Mouse (Mus musculus): ENCODE data around the gene Lhcgr. TPM values are rescaled to one million over a fixed set of nuclear protein-coding genes. Genes with fewer than 3 reads are reported as not detected.

The Lhcgr gene
- total and polyA plus RNA-seq, 3 experiments = not detected

GRCm38 (mm10) chr17:88803441-88803840, 11.7 kb upstream of the Lhcgr start:
- Histone ChIP-seq H3K4me1 (ENCODE audit: control insufficient read depth in 1 of 2, insufficient read depth in 2 of 2, low read length in 2 of 2) (no peaks in the 10 kb centered on the region), H3K79me2 (ENCODE audit: control insufficient read depth, insufficient read depth, low read length, poor library complexity) (no peaks in the 10 kb centered on the region), H3K36me3 (ENCODE audit: control insufficient read depth in 1 of 2, insufficient read depth in 2 of 2, low read length in 2 of 2) (no peaks in the 10 kb centered on the region), H3K9ac (ENCODE audit: control insufficient read depth, low read depth, low read length, poor library complexity, severe bottlenecking) (no peak overlapping the region), H3K27me3 (ENCODE audit: control insufficient read depth in 1 of 2, insufficient read depth in 2 of 2, low read length in 2 of 2) (no peaks in the 10 kb centered on the region), H3K4me3 (ENCODE audit: control insufficient read depth in 1 of 2, insufficient read depth in 1 of 2, low read depth in 2 of 2, low read length in 2 of 2) (no peak overlapping the region), H3K9me3 (replicated peaks; ENCODE audit: insufficient read depth, low read length) (no peaks in the 10 kb centered on the region), H3K27ac (ENCODE audit: control insufficient read depth, low read depth, low read length) (no peak overlapping the region)
- TF ChIP-seq SIN3A (IDR thresholded peaks at IDR 0.05; ENCODE audit: low read length) (no peak), SMC3 (IDR thresholded peaks at IDR 0.05; ENCODE audit: low read depth, low read length) (no peak), NELFE (IDR thresholded peaks at IDR 0.05; ENCODE audit: low read depth, low read length) (no peak), MAZ (IDR thresholded peaks at IDR 0.05; ENCODE audit: low read depth, low read length) (no peak), MXI1 (IDR thresholded peaks at IDR 0.05; ENCODE audit: low read depth, low read length) (no peak), KAT2A (conservative IDR thresholded peaks at IDR 0.05; ENCODE audit: low read depth, low read length) (no peak), NRF1 (IDR thresholded peaks at IDR 0.05; ENCODE audit: insufficient read depth, low read depth, low read length, poor library complexity, severe bottlenecking) (no peak), MYC (IDR thresholded peaks at IDR 0.05; ENCODE audit: low read depth, low read length) (no peak), TBP (IDR thresholded peaks at IDR 0.05; ENCODE audit: low read depth, low read length) (no peak), CHD1 (IDR thresholded peaks at IDR 0.05; ENCODE audit: low read depth, low read length) (no peak), EP300 (IDR thresholded peaks at IDR 0.05; ENCODE audit: low read depth in 1 of 2, low read length in 2 of 2) (no peak), POLR2AphosphoS5 (IDR thresholded peaks at IDR 0.05; ENCODE audit: borderline replicate concordance, low read depth, low read length) (no peak), BHLHE40 (IDR thresholded peaks at IDR 0.05; ENCODE audit: borderline replicate concordance, low read depth, low read length) (no peak), POLR2A (IDR thresholded peaks at IDR 0.05; ENCODE audit: control insufficient read depth in 1 of 2, insufficient read depth in 1 of 2, low read depth in 1 of 2, low read length in 2 of 2, poor library complexity in 1 of 2) (no peak), ZMIZ1 (IDR thresholded peaks at IDR 0.05; ENCODE audit: low read depth, low read length) (no peak), GABPA (IDR thresholded peaks at IDR 0.05; ENCODE audit: low read depth, low read length) (no peak), TCF12 (IDR thresholded peaks at IDR 0.05; ENCODE audit: low read depth, low read length) (no peak), HCFC1 (IDR thresholded peaks at IDR 0.05; ENCODE audit: low read depth, low read length) (no peak), USF1 (IDR thresholded peaks at IDR 0.05; ENCODE audit: low read depth, low read length) (no peak), POLR2AphosphoS2 (IDR thresholded peaks at IDR 0.05; ENCODE audit: low read length) (no peak)
- DNase-seq (ENCODE audit: low read depth, low spot score) = no peak

GRCm38 (mm10) chr17:88790680-88791079, 1.1 kb downstream of the Lhcgr start:
- H3K79me2 ChIP-seq (ENCODE audit: control insufficient read depth, insufficient read depth, low read length, poor library complexity) = no peaks in the 10 kb centered on the region
- TF ChIP-seq JUND (IDR thresholded peaks at IDR 0.05; ENCODE audit: low read depth, low read length) (no peak), GATA1 (IDR thresholded peaks at IDR 0.05; ENCODE audit: low read depth, low read length) (no peak), E2F4 (IDR thresholded peaks at IDR 0.05; ENCODE audit: borderline replicate concordance, low read depth, low read length) (no peak), RCOR1 (IDR thresholded peaks at IDR 0.05; ENCODE audit: low read depth, low read length) (no peak), USF2 (IDR thresholded peaks at IDR 0.05; ENCODE audit: borderline replicate concordance in 1 of 2, insufficient read depth in 1 of 2, low read depth in 1 of 2, low read length in 2 of 2) (no peak), EP300 (IDR thresholded peaks at IDR 0.05; ENCODE audit: low read depth in 1 of 2, low read length in 2 of 2) (no peak), MAZ (IDR thresholded peaks at IDR 0.05; ENCODE audit: low read depth, low read length) (no peak), GABPA (IDR thresholded peaks at IDR 0.05; ENCODE audit: low read depth, low read length) (no peak), HCFC1 (IDR thresholded peaks at IDR 0.05; ENCODE audit: low read depth, low read length) (no peak), NELFE (IDR thresholded peaks at IDR 0.05; ENCODE audit: low read depth, low read length) (no peak), CTCF (IDR thresholded peaks at IDR 0.05 in 2 of 3, conservative IDR thresholded peaks at IDR 0.05 in 1 of 3; ENCODE audit: control insufficient read depth in 1 of 3, insufficient read depth in 1 of 3, low read depth in 2 of 3, low read length in 3 of 3, poor library complexity in 1 of 3, severe bottlenecking in 1 of 3) (no peak), SIN3A (IDR thresholded peaks at IDR 0.05; ENCODE audit: low read length) (no peak), ELF1 (IDR thresholded peaks at IDR 0.05; ENCODE audit: low read depth, low read length) (no peak), ETS1 (IDR thresholded peaks at IDR 0.05; ENCODE audit: low read depth, low read length) (no peak)
- no peaks in the 10 kb centered on the region for H3K4me1 ChIP-seq (ENCODE audit: control insufficient read depth in 1 of 2, insufficient read depth in 2 of 2, low read length in 2 of 2)
- no peak overlapping the region for H3K27ac ChIP-seq (ENCODE audit: control insufficient read depth, low read depth, low read length)
- no peaks in the 10 kb centered on the region for H3K36me3 ChIP-seq (ENCODE audit: control insufficient read depth in 1 of 2, insufficient read depth in 2 of 2, low read length in 2 of 2)
- H3K27me3 ChIP-seq (ENCODE audit: control insufficient read depth in 1 of 2, insufficient read depth in 2 of 2, low read length in 2 of 2) = no peaks in the 10 kb centered on the region
- H3K4me3 ChIP-seq (ENCODE audit: control insufficient read depth in 1 of 2, insufficient read depth in 1 of 2, low read depth in 2 of 2, low read length in 2 of 2) = no peak overlapping the region
- H3K9ac ChIP-seq (ENCODE audit: control insufficient read depth, low read depth, low read length, poor library complexity, severe bottlenecking) = no peak overlapping the region
- H3K9me3 ChIP-seq (replicated peaks; ENCODE audit: insufficient read depth, low read length) = no peaks in the 10 kb centered on the region
- no peak for DNase-seq (ENCODE audit: low read depth, low spot score)

Measured in MEL (cell line).